Mouse (Mus musculus): ENCODE data around the gene Rgs9. TPM values are rescaled to one million over a fixed set of nuclear protein-coding genes. Genes with fewer than 3 reads are reported as not detected.

Rgs9 gene
- polyA plus RNA-seq, 1 experiment from 2014 or later = 9.7 TPM

GRCm38 (mm10) chr11:109284811-109285210 is 13.1 kb downstream of the Rgs9 start:
- Histone ChIP-seq H3K36me3 (ENCODE audit: control insufficient read depth, insufficient read depth, low read length) (no peaks in the 10 kb centered on the region), H3K27me3 (ENCODE audit: control insufficient read depth, insufficient read depth, low read length) (no peaks in the 10 kb centered on the region), H3K27ac (replicated peaks; ENCODE audit: low read depth, low read length) (no peak overlapping the region), H3K4me1 (ENCODE audit: control insufficient read depth, insufficient read depth, low read length) (no peaks in the 10 kb centered on the region), H3K4me2 (ENCODE audit: low read length) (no peak overlapping the region), H3K9ac (replicated peaks; ENCODE audit: low read length) (no peak overlapping the region), H3K9me3 (ENCODE audit: control insufficient read depth, low read length) (no peaks in the 10 kb centered on the region), H3K4me3 (replicated peaks; ENCODE audit: low read depth, low read length) (no peak overlapping the region)
- no peak for DNase-seq
- 97% methylated on average over 1 of the region's 1 CpGs for WGBS
- ATAC-seq (ENCODE audit: low FRiP score, low TSS enrichment) = no peak

GRCm38 (mm10) chr11:109278186-109278585 is 19.7 kb downstream of the Rgs9 start:
- ATAC-seq (ENCODE audit: low FRiP score, low TSS enrichment) (no peak), DNase-seq (no peak)
- no peak overlapping the region for H3K9ac ChIP-seq (replicated peaks; ENCODE audit: low read length)
- H3K27ac ChIP-seq (replicated peaks; ENCODE audit: low read depth, low read length) = no peak overlapping the region
- no peaks in the 10 kb centered on the region for H3K4me1 ChIP-seq (ENCODE audit: control insufficient read depth, insufficient read depth, low read length)
- H3K4me3 ChIP-seq (replicated peaks; ENCODE audit: low read depth, low read length) = no peak overlapping the region
- H3K36me3 ChIP-seq (ENCODE audit: control insufficient read depth, insufficient read depth, low read length) = peaks cover 6% of the 10 kb centered on the region; the same call in 1 of the 2 replicates
- H3K27me3 ChIP-seq (ENCODE audit: control insufficient read depth, insufficient read depth, low read length) = no peaks in the 10 kb centered on the region
- no peaks in the 10 kb centered on the region for H3K9me3 ChIP-seq (ENCODE audit: control insufficient read depth, low read length)
- 79% methylated on average over 7 of the region's 7 CpGs for WGBS
- no peak overlapping the region for H3K4me2 ChIP-seq (ENCODE audit: low read length)

GRCm38 (mm10) chr11:109271399-109271798 is 26.5 kb downstream of the Rgs9 start:
- no peak overlapping the region for H3K4me3 ChIP-seq (replicated peaks; ENCODE audit: low read depth, low read length)
- no peak overlapping the region for H3K4me2 ChIP-seq (ENCODE audit: low read length)
- ATAC-seq (ENCODE audit: low FRiP score, low TSS enrichment) (no peak), DNase-seq (no peak)
- H3K36me3 ChIP-seq (ENCODE audit: control insufficient read depth, insufficient read depth, low read length) = peaks cover 8% of the 10 kb centered on the region; the same call in 1 of the 2 replicates
- 88% methylated on average over 9 of the region's 9 CpGs for WGBS
- H3K9ac ChIP-seq (replicated peaks; ENCODE audit: low read length) = no peak overlapping the region
- no peak overlapping the region for H3K27ac ChIP-seq (replicated peaks; ENCODE audit: low read depth, low read length)
- no peaks in the 10 kb centered on the region for H3K4me1 ChIP-seq (ENCODE audit: control insufficient read depth, insufficient read depth, low read length)
- no peaks in the 10 kb centered on the region for H3K27me3 ChIP-seq (ENCODE audit: control insufficient read depth, insufficient read depth, low read length)
- H3K9me3 ChIP-seq (ENCODE audit: control insufficient read depth, low read length) = no peaks in the 10 kb centered on the region

DNA sequence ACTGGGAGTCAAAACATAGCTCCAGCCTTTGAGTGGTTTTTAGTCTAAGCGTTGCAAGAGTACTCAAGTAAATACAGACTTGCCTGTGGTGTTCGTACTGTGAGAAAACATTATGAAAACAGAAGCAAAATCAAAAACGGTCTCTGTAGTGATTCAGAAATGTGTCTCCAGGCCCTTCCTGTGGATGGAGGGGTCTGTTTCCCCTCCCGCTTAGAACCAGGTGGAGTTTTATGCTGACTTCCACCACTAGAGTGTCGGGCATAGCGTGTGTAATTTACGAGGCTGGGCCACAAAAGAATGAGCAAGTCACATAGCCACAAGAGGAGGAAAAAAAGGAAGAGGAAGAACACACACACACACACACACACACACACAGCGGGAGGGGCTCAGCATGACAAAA is 27.6 kb downstream of the Rgs9 start:
- DNase-seq (no peak), ATAC-seq (ENCODE audit: low FRiP score, low TSS enrichment) (no peak)
- Histone ChIP-seq H3K4me1 (ENCODE audit: control insufficient read depth, insufficient read depth, low read length) (no peaks in the 10 kb centered on the region), H3K9ac (replicated peaks; ENCODE audit: low read length) (no peak overlapping the region), H3K27ac (replicated peaks; ENCODE audit: low read depth, low read length) (no peak overlapping the region), H3K36me3 (ENCODE audit: control insufficient read depth, insufficient read depth, low read length) (peaks cover 5% of the 10 kb centered on the region; the same call in 1 of the 2 replicates), H3K27me3 (ENCODE audit: control insufficient read depth, insufficient read depth, low read length) (no peaks in the 10 kb centered on the region), H3K4me2 (ENCODE audit: low read length) (no peak overlapping the region), H3K9me3 (ENCODE audit: control insufficient read depth, low read length) (no peaks in the 10 kb centered on the region), H3K4me3 (replicated peaks; ENCODE audit: low read depth, low read length) (no peak overlapping the region)
- 83% methylated on average over 8 of the region's 8 CpGs for WGBS

GRCm38 (mm10) chr11:109269662-109270341 is 28.1 kb downstream of the Rgs9 start:
- WGBS = 72% methylated on average over 16 of the region's 16 CpGs
- H3K4me3 ChIP-seq (replicated peaks; ENCODE audit: low read depth, low read length) = no peak overlapping the region
- H3K27ac ChIP-seq (replicated peaks; ENCODE audit: low read depth, low read length) = no peak overlapping the region
- no peak overlapping the region for H3K9ac ChIP-seq (replicated peaks; ENCODE audit: low read length)
- DNase-seq = no peak
- ATAC-seq (ENCODE audit: low FRiP score, low TSS enrichment) = no peak
- H3K9me3 ChIP-seq (ENCODE audit: control insufficient read depth, low read length) = no peaks in the 10 kb centered on the region
- 0 out of 2 replicates have a peak, but pooled peaks cover 2% of the 10 kb centered on the region for H3K36me3 ChIP-seq (ENCODE audit: control insufficient read depth, insufficient read depth, low read length)
- no peaks in the 10 kb centered on the region for H3K4me1 ChIP-seq (ENCODE audit: control insufficient read depth, insufficient read depth, low read length)
- no peaks in the 10 kb centered on the region for H3K27me3 ChIP-seq (ENCODE audit: control insufficient read depth, insufficient read depth, low read length)
- no peak overlapping the region for H3K4me2 ChIP-seq (ENCODE audit: low read length)

DNA sequence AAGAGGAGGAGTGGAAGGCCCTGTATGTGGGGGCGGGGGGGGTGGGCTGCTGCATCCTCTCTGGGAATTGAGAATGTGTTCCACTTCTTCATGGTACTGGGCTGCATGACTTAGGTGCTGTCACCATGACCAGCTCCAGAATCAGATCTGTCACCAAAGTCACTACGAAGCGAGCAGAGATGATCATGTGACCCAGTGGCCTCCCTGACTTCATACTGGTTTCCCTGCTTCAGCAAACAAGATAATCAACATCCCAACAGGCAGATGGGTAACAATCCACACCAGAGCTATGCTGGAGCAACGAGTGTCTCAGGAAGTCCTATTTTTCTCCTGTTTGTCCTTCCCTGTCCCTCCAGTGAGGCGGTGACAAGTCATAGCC is 28.7 kb downstream of the Rgs9 start:
- no peaks in the 10 kb centered on the region for H3K27me3 ChIP-seq (ENCODE audit: control insufficient read depth, insufficient read depth, low read length)
- no peak overlapping the region for H3K4me2 ChIP-seq (ENCODE audit: low read length)
- H3K4me1 ChIP-seq (ENCODE audit: control insufficient read depth, insufficient read depth, low read length) = no peaks in the 10 kb centered on the region
- WGBS = 75% methylated on average over 5 of the region's 5 CpGs
- H3K9me3 ChIP-seq (ENCODE audit: control insufficient read depth, low read length) = no peaks in the 10 kb centered on the region
- 0 out of 2 replicates have a peak, but pooled peaks cover 2% of the 10 kb centered on the region for H3K36me3 ChIP-seq (ENCODE audit: control insufficient read depth, insufficient read depth, low read length)
- no peak for DNase-seq
- H3K27ac ChIP-seq (replicated peaks; ENCODE audit: low read depth, low read length) = no peak overlapping the region
- no peak overlapping the region for H3K4me3 ChIP-seq (replicated peaks; ENCODE audit: low read depth, low read length)
- ATAC-seq (ENCODE audit: low FRiP score, low TSS enrichment) = no peak
- no peak overlapping the region for H3K9ac ChIP-seq (replicated peaks; ENCODE audit: low read length)

- ATAC-seq (ENCODE audit: low FRiP score, low TSS enrichment) (no peak), DNase-seq (no peak)
- WGBS = 89% methylated on average over 12 of the region's 12 CpGs
Measured at GRCm38 (mm10) chr11:109266161-109266910, 31.6 kb downstream of the Rgs9 start.

GRCm38 (mm10) chr11:109264159-109264768 is 33.7 kb downstream of the Rgs9 start:
- ATAC-seq (ENCODE audit: low FRiP score, low TSS enrichment) (no peak), DNase-seq (no peak)
- Histone ChIP-seq H3K27ac (replicated peaks; ENCODE audit: low read depth, low read length) (no peak overlapping the region), H3K4me3 (replicated peaks; ENCODE audit: low read depth, low read length) (no peak overlapping the region), H3K9me3 (ENCODE audit: control insufficient read depth, low read length) (no peaks in the 10 kb centered on the region), H3K9ac (replicated peaks; ENCODE audit: low read length) (no peak overlapping the region), H3K27me3 (ENCODE audit: control insufficient read depth, insufficient read depth, low read length) (no peaks in the 10 kb centered on the region), H3K4me1 (ENCODE audit: control insufficient read depth, insufficient read depth, low read length) (no peaks in the 10 kb centered on the region), H3K4me2 (ENCODE audit: low read length) (no peak overlapping the region), H3K36me3 (ENCODE audit: control insufficient read depth, insufficient read depth, low read length) (0 out of 2 replicates have a peak, but pooled peaks cover 2% of the 10 kb centered on the region)
- WGBS = 53% methylated on average over 11 of the region's 11 CpGs

More at GRCm38 (mm10) chr11:109266161-109266910, 31.6 kb downstream of the Rgs9 start:
- no peak overlapping the region for H3K4me2 ChIP-seq (ENCODE audit: low read length)
- H3K4me1 ChIP-seq (ENCODE audit: control insufficient read depth, insufficient read depth, low read length) = no peaks in the 10 kb centered on the region
- H3K4me3 ChIP-seq (replicated peaks; ENCODE audit: low read depth, low read length) = no peak overlapping the region
- H3K36me3 ChIP-seq (ENCODE audit: control insufficient read depth, insufficient read depth, low read length) = 0 out of 2 replicates have a peak, but pooled peaks cover 2% of the 10 kb centered on the region
- no peaks in the 10 kb centered on the region for H3K9me3 ChIP-seq (ENCODE audit: control insufficient read depth, low read length)
- no peak overlapping the region for H3K9ac ChIP-seq (replicated peaks; ENCODE audit: low read length)
- H3K27ac ChIP-seq (replicated peaks; ENCODE audit: low read depth, low read length) = no peak overlapping the region
- no peaks in the 10 kb centered on the region for H3K27me3 ChIP-seq (ENCODE audit: control insufficient read depth, insufficient read depth, low read length)

Measured in midbrain, embryonic 14.5 days (tissue).